Mouse (Mus musculus) erythroblast, adult 5-6 weeks (primary cell): ENCODE data around the gene Pcsk4. TPM values are rescaled to one million over a fixed set of nuclear protein-coding genes. Genes with fewer than 3 reads are reported as not detected.

Source experiments
- ATAC-seq: replicated peaks from 2 replicates; pipeline ENCODE4 v1.8.0; 2016; ENCODE audit warnings: moderate number of reproducible peaks, mild to moderate bottlenecking, moderate TSS enrichment, inconsistent platforms; ENCODE audit not compliant: poor library complexity, low FRiP score, severe bottlenecking
- total RNA-seq, 2 experiments: library from RNA; stranded (forward) in 1 of 2; stranded (reverse) in 1 of 2; fragments of 150-400 nt in 1 of 2; fragments of 200-764, 138-1000 nt in 1 of 2; gene quantifications; 2 replicates each; pipeline versions ENCODE4 v1.2.3 to v1.2.4; 2015 to 2017; ENCODE audit warnings: low replicate concordance in 2 of 2

Gene Pcsk4
- 1.0 TPM in 1 of 2 replicates, not detected in the other for total RNA-seq (2015; ENCODE audit: low replicate concordance)
- total RNA-seq (2017; ENCODE audit: low replicate concordance), result not detected in 2 replicates

DNA sequence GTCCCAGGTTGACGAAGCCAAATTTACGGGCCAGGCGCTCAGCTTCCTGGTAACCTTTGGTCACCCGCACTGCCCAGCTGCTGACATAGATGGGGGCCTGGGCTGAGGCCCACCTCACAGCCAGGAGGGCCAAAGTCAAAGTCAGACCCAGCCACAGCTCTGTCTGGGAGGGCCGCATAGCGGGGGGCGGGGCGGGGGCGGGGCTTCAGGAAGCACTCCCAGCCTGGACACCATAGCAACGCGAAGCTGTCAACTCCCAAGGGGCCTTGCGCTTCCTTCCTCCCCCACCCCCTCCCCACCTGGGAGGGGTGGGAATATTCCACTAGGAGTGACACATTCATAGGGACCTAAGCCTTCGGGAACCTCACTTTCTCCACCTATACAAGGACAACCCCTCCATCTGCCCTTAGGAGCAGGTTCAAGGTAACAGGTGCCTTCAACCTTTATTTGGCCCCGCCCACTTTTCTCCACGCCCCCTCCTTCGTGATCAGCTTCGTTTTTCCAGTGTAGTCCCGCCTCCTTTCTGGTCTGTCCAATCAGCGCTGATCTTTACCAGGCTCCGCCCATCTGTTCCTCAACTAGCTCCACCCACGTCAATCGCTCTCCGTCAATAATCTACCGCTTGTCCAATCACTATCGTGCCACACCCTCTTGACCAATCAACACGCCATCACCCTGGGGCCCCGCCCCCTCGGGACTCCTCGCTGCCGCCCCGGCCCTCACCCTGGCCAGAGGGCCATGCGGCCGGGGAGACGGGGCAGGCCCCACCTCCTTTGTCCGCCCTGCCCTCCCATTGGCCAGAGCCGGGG lies at the start of gene Pcsk4, which contains the start of gene Reep6:
Gene Pcsk4, minus strand, starts transcription at position 226 of the 809 bp plus-strand sequence.
Gene Reep6, plus strand, starts transcription at position 681 of the 809 bp plus-strand sequence.
- ATAC-seq, result peak; percentile 74

DNA sequence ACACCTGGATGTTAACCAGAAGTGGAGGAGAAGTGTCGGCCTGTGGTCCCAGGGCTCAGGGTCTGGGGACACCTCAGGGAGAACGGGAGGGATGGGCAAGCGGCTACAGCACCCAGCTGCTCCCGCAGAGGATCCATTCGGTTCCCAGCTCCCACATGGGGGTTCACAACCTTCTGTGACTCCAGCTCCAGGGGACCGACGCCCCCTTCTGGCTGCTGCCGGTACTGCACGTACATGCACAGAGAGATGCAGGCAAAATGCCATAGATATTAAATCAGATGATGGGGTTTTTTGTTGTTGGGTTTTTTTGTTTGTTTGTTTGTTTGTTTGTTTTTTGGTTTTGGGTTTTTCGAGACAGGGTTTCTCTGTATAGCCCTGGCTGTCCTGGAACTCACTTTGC lies 48.4 kb upstream of the Pcsk4 start:
- no peak for ATAC-seq

DNA sequence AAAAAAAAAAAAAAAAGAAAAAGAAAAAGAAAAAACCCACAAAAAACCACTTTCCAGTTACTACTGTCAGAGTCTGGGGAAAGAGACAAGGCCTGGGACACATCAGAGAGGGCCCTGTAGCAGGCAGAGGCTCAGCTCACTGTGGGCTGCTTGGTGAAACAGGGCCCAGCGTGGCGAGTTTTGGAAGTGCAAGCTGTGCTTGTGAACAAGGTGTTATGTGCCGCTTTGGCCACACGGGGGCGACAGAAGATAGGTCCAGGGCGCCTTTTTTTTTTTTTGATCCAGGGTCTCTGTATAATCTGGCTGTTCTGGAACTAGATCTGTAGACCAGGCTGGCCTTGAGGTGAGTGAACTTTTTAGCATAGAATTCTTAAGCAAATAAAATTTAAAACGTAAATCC lies 46.9 kb upstream of the Pcsk4 start:
- peak; percentile 83 for ATAC-seq

DNA sequence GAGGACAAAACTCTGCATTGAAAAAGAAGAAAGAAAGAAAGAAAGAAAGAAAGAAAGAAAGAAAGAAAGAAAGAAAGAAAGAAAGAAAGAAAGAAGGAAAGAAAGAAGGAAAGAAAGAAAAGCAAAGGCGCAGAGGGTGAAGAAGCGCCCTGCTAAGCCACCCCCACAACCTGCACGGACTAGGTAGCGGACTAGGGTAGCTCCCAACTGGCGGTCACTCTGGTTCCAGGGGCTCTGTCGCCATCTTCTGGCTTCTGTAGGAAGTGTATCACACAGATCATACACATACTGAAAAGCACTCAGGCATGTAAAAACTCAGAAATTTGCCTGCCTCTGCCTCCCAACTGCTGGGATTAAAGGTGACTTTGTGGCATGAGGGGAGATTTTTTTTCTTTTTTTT lies 44.8 kb upstream of the Pcsk4 start:
- peak; percentile 63 for ATAC-seq

DNA sequence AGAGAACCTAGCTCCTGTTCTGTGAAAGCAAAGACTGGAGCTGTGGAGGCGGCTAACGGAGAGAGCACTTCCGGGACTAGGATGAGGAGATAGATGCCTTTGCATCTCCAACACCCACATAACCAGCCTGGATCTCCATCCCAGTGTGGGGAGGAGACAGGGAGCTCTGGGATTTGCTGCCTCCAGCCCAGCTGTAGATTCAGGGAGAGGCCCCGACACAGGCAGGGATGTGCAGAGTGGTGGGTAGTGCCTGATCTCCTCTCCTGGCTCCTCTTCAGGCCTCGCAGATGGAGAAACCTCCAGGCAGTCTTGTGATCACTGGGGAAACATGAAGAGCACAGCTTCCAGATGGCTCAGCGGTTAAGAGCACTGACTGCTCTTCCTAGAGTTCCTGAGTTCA lies 43.4 kb upstream of the Pcsk4 start:
- ATAC-seq, result no peak

DNA sequence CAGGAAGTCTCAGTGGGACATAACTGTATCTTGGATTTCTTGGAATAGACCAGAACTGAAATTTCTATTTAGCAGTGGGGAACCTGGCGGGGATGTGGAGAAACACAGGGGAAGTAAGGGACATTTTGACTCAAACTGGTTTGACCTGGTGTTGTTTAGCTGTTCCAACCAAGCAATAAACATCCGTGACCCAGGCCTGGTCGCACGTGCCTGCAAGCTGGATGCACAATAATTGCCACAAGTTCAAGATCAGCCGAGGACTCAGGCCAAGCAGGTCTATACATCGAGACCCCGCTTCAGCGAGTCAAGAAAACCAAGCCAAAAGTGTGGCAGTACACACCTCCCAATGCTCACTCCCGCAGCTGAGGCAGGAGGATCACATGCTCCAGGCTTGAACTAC lies 42.7 kb upstream of the Pcsk4 start:
- ATAC-seq, result no peak

DNA sequence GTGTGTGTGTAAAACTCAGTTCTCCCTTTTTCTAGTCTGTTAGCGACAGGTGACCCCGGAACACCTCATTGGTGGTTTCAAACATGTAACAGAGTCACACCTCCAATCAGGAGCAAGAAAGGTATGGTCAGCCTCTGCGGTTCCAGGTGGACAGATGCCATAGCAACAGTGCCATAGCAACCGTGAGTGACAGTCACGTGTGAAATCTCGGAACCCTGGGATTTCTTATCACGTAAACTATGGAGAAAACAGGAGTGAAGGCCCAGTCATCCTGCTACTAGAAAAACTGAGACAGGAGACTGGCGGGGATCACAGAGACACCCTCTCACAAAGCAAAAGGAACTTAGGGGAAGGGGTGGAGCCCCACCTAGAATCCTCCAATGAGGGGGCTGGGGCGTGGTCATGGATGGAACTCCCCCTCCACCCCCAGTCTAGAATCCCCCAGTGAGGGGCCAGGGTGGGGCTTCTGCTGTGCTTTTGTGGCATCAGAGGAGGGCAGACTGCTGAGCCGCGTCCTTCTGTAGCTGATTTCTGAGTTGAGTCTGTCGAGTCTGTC lies 42.2 kb upstream of the Pcsk4 start:
- ATAC-seq, result no peak

DNA sequence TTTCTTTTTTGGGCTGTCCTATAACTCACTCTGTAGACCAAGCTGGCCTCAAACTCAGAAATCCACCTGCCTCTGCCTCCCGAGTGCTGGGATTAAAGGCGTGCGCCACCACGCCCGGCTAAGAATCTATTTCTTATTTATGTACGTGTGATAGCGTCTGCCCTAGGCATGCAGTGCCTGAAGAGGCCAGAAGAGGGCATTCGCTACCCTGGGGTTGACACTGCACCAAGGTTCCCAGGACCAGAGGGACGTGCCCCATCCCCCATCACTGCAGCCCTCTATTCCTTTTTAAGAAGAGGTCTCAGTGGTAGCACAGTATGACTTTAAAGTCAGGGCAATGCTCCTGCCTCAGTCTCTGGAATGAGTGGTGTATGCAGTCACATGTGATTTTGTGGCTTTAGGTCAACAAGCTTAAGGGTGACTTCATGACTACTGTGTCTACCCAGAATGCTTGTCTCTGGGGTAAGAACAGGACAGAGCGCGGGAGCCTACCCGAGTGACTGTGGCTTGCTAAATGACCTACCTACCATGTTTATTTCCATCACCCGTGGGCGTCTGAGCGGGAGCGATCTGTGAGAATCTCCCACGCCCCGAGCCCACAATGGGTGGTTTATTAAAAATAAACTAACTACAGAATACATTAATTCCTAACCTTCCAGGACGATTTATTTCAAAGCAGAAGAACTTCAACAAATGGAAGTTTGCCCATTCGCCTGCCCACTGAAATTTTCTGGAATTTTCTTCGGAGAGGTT lies 40.9 kb upstream of the Pcsk4 start:
- ATAC-seq, result no peak

DNA sequence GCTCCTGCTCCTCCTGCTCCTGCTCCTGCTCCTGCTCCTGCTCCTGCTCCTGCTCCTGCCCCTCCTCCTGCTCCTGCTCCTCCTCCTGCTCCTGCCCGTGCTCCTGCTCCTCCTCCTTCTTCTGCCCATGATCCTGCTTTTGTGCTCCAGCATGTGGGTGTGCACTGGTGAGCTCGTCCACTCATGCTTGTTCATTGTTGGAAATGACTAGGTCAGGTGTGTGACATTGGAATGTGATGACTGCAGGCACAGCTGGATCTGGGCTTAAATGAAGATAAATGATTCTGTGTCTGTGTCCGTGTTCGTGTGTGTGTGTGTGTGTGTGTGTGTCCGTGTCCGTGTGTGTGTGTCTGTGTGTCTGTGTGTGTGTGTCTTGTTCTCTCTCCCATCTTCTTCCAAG lies 39.1 kb upstream of the Pcsk4 start:
- ATAC-seq, result no peak

DNA sequence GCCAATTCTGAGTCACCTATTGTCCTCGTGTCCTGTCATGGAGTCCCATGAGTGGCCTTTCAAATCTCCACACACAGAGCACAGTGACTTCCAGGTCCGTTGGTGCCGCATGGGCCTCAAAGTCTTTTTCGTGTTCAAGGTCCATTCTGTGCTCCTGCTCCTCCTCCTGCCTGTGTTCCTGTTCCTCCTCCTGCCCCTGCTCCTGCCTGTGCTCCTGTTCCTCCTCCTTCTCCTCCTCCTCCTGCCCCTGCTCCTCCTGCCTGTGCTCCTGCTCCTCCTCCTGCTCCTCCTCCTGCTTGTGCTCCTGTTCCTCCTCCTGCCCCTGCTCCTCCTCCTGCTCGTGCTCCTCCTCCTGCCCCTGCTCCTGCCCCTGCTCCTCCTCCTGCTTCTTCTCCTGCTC lies 38.7 kb upstream of the Pcsk4 start:
- ATAC-seq, result no peak

DNA sequence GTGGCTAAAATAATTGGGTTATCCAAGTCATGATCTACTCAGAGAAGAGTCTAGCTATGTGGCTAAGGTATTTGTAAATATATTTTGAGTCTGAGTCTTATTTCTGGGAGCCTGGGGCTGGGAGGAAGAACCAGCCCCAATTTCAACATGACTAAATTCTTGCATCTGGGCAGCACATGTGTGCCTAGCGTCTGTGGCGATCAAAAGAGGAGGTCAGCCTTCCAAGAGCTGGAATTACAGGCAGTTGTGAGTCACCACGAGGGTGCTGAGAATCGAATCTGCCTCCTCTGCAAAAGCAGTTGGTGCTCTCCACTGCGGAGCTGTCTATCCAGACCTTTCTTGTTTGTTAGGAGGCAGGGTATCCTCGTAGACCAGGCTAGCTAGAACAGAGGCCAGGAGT lies 36.4 kb upstream of the Pcsk4 start:
- ATAC-seq, result no peak

DNA sequence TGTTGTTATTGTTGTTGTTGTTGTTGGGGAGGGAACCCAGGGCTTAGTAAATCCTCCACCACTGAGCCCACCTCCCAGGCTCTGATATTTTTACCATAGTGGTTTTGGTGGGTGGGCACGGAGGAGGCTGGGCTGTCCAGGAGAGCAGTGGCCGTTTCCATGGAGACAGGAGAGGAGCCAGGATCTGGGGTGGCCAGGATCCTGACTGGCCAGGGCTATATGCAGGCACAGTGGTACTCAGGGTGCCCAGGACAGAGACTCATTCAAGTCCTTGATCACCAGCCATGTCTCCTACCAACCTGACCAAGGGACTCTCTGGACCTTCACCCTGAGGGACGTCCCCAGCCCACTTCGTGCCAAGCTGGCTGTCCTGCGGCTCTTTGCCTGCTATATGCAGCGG lies 34.4 kb upstream of the Pcsk4 start:
- ATAC-seq, result no peak

DNA sequence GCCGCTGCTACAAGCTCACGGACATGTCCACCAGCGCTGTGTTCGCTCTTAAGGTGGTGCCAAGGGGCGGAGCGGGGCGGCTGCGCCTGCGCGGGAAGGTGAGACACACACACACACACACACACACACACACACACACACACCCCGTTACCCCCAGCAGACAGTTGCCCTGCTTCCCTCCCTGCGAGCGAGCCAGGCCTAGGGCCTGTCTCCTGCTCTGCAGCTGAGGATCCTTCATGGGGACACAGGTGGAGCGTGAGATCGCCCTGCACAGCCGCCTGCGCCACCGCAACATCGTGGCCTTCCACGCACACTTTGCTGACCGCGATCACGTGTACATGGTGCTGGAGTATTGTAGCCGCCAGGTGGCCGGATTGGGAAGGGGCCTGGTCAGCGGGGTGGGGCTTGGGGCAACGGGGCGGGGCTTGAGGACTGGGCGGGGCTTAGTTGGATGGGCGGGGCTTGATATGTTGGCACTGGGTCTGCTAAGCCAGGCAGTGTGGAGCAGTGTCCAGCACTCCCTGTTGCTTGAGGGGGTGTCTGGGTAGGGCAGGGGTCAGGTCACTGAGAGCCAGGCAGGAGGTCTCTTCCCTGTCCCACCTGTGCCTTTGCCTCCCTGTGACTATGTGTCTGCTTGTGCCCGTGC lies 28.8 kb upstream of the Pcsk4 start:
- no peak for ATAC-seq

DNA sequence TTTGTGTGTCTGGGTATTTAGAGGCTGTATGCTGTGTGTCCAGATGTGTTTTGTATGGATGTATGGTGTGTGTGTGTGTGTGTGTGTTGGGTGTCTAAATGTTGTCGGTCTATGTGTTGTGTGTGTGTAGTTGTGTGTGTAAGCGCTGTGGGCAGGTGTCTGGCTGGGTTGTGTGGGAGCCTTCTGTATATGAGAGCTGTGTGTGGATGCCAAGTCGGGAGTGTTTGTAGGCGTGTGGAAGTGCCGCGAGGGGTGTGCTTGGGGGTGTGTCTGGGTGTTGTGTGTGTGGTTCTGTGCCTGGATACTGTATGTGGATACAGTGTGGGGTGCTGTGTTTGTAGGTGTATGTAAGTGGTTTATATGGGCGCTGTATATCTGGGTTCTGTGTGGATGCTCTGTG lies 28.0 kb upstream of the Pcsk4 start:
- 0 out of 2 replicates have a peak, but pooled peaks have one; percentile 13 for ATAC-seq

DNA sequence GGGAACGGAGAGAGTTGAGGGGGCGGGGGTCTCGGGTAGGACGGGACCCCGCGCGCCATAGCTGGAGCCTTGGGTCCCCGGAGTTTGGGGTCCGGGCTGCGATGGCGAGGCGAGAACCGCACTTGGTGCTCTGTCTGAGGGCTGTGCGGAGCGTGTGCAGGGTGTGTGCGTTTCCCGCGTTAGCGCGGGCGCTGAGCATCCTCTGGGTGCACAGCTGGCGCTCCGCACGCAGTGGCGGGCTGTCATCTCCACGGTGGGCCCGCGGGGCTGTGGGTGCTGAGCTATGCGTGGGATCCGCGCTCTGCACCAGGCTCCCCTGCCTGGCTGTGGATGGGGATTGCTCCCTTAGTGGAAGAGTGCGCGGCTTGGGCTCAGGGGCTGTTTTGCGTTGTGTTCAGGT lies 27.4 kb upstream of the Pcsk4 start:
- ATAC-seq, result no peak

DNA sequence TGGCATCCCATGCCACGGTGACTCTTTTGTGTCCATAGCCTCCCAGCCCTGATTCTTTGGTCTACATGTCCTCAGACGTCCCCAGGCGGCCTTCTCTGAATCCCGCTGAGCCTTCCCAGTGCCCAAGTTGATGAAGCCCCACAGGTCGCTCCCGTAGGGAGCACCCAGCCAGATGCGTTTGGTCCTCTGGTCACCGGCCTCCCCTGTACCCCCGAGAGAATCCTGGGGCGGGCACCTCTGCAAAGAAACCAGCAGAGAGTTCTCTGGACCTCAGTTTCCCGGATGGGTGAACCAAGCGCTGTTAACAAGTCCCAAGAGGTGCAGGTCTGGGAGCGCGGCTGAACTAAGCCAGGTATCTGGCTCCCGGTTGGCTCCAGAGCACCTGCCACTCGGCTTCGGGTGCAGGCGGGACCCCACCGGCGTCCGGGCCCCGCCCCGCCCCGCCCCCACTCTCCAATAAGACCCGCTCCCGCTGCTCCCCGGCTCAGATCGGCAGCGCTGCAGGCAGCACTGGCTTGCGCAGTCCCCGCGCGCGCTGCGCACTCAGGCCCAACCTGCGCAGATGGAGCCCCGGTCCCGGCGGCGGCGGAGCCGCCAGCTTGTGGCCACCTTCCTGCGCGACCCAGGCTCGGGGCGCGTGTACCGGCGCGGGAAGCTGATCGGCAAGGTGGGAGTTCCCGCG lies 26.8 kb upstream of the Pcsk4 start, which contains the start of gene Plk5:
Gene Plk5, plus strand, starts transcription at position 459 of the 682 bp plus-strand sequence.
- ATAC-seq, result no peak

DNA sequence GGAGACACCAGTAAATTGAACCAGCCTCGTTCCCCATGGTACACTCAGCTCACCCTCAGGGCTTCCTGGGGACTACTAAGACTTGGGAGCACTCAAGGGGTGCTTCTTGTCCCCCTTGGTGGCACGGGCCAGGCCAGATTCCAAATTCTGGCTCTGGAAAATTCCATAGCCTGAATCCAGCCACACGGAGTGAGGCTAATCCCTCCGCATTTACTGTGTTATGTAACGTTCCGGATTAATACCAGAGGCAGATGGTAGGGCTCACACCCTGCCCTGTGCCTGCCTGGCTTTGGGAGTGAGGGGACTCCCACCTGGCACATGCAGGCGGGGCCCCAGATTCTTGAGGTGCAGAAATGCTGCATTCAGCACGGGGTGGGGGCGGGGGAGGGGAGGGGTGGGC lies 26.1 kb upstream of the Pcsk4 start:
- no peak for ATAC-seq

DNA sequence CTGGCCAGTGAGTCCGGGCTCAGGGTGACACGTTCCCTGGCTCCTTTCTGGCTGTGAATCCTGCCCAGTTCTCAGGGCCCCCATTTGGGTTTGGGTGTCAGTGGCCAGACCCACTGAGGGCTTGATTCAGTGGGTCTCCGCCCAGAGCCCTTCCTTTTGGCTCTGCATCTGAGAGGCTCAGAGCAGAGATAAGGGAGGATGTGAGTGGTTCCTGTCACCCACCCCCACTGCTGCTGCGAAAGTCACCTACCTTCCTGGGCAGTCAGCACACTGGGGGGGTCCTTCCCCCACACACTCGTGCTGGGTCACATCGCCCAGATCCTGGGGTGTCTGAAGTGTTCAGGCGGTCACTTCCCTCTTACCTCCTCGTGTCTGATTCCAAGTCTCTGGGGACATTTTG lies 23.4 kb upstream of the Pcsk4 start:
- ATAC-seq, result no peak

DNA sequence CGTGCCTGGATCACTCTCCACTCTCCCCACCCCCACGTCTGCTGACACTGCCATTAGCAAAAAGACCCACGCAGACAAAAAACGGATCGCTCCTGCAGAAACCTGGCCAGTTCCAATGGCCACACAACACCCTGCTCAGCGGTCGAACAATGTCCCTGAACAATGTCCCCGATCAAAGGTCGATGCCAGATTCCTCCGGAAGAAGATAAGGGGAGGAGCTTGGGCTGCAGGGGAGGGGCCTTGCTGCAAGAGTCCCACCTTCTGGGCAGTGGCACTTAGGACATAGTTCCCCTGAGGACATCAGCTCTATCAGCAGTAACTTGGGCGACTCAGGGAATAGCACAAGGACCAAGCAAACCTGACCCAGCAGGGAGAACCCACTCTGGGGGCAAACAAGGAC lies 22.6 kb upstream of the Pcsk4 start:
- no peak for ATAC-seq

DNA sequence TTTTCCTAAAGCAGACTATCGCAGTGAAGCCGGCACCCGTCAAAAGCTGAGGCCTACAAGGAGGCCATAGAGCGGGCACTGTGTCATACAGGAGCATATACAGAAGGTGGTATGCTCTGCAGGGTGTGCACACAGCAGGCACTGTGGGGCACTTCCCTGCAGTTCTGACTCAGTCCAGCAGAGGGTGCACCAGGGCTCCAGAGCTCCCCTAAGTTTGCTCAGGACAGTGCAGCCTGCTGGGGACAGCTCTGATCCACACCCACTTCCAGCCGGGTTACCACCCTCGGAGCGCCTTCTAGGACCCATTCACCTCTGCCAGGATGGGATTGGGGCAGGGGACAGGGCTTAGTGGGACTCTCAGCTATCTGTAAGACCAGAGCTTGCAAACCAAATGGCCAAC lies 21.0 kb upstream of the Pcsk4 start:
- peak; percentile 75 for ATAC-seq
